9 mouse cellular contexts compared by ENCODE assay signal in genomic region chr7:75596058-75596748, GRCm38 (mm10).
DNase-seq lines count a peak whose midpoint lies in the region; ATAC-seq lines count a peak whose summit lies in the region.
"Had no signal": no experiment of that assay in that cellular context is flagged by ENCODE, and none has a peak within 500 bp of the region (broad histone marks: within the 10 kb centered on the region; RNA-seq: fewer than 3 reads in every experiment).

No protein-coding gene starts in this region.

- 83% methylated on average over 6 of the region's 6 CpGs for WGBS in midbrain, embryonic 16.5 days

- no peaks in the 10 kb centered on the region for H3K36me3 ChIP-seq in midbrain, embryonic 16.5 days (ENCODE audit: control insufficient read depth, insufficient read depth, low read length)

- no peaks in the 10 kb centered on the region for H3K27me3 ChIP-seq in midbrain, embryonic 16.5 days (ENCODE audit: control insufficient read depth, insufficient read depth, low read depth, low read length)

- H3K4me3 ChIP-seq in midbrain, embryonic 16.5 days (ENCODE audit: low read depth, low read length) = no peak overlapping the region

- no peak overlapping the region for H3K27ac ChIP-seq in midbrain, embryonic 16.5 days (ENCODE audit: low read length)

- DNase-seq in adrenal gland, adult (ENCODE audit: inconsistent age in 2 of 2, low spot score in 1 of 2) = peak; percentile 33 to 86
- no peak for DNase-seq in adrenal gland, adult 18-20 months (ENCODE audit: low spot score in 2 of 2)
- no peak for DNase-seq in ovary, postnatal 36 days (ENCODE audit: low spot score)
- DNase-seq: cerebellum, postnatal 14 days had no signal

- no peaks in the 10 kb centered on the region for H3K9me3 ChIP-seq in midbrain, embryonic 16.5 days (replicated peaks; ENCODE audit: control insufficient read depth, low read length, poor library complexity, severe bottlenecking)

- no peaks in the 10 kb centered on the region for H3K4me1 ChIP-seq in midbrain, embryonic 16.5 days (ENCODE audit: control insufficient read depth, insufficient read depth, low read length)

- no peak overlapping the region for H3K4me2 ChIP-seq in midbrain, embryonic 16.5 days (ENCODE audit: low read length)

- no peak overlapping the region for H3K9ac ChIP-seq in midbrain, embryonic 16.5 days (ENCODE audit: low read depth, low read length)

- ATAC-seq in CD4-positive, CD25-positive, alpha-beta regulatory T cell, adult 4 months = peak; percentile 50
- ATAC-seq in granulocyte monocyte progenitor cell, adult 5-6 weeks (replicated peaks; ENCODE audit: poor library complexity, severe bottlenecking) = peak; percentile 95
- peak; percentile 96 for ATAC-seq in megakaryocyte, adult 5-6 weeks (ENCODE audit: poor library complexity, severe bottlenecking)
- ATAC-seq in frontal cortex, adult (ENCODE audit: low TSS enrichment) = no peak
- ATAC-seq in midbrain, embryonic 16.5 days = no peak

Comparison
In these comparisons a context has a peak if more than half of its experiments do, and no peak if none do; other contexts are left out.
1. DNase-seq: peak in adrenal gland, adult (2 of 2); none in adrenal gland, adult 18-20 months (0 of 2) and ovary, postnatal 36 days (single experiment).
2. ATAC-seq: peak in CD4-positive, CD25-positive, alpha-beta regulatory T cell, adult 4 months (single experiment), granulocyte monocyte progenitor cell, adult 5-6 weeks (single experiment) and megakaryocyte, adult 5-6 weeks (single experiment); none in frontal cortex, adult (single experiment) and midbrain, embryonic 16.5 days (single experiment).